Mouse (Mus musculus): ENCODE measurements at regions not wholly inside any gene's neighbourhood (a gene's known extent, or its start where the extent isn't known, plus 50 kb on each side); places are given as distances from the start of the nearest gene placed in this dataset.

DNA sequence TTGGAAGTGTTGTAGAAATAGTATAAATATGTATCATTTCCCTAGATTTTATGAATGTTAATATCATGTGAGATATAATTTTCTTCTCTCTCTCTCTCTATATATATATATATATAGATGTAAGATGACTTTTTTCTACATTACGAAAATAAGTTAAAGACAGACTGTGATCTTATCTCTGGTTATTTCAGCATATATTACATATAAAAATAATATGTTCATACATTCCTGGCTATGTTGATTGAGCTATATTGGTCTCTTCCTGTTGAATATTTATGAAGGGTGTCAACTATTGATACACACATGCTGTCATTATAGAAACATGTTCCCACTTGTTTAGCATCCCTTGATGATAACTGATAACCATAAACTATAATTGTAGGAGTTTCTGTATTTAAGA lies 793.2 kb upstream of the Fat3 start:
- DNase-seq: no peak

DNA sequence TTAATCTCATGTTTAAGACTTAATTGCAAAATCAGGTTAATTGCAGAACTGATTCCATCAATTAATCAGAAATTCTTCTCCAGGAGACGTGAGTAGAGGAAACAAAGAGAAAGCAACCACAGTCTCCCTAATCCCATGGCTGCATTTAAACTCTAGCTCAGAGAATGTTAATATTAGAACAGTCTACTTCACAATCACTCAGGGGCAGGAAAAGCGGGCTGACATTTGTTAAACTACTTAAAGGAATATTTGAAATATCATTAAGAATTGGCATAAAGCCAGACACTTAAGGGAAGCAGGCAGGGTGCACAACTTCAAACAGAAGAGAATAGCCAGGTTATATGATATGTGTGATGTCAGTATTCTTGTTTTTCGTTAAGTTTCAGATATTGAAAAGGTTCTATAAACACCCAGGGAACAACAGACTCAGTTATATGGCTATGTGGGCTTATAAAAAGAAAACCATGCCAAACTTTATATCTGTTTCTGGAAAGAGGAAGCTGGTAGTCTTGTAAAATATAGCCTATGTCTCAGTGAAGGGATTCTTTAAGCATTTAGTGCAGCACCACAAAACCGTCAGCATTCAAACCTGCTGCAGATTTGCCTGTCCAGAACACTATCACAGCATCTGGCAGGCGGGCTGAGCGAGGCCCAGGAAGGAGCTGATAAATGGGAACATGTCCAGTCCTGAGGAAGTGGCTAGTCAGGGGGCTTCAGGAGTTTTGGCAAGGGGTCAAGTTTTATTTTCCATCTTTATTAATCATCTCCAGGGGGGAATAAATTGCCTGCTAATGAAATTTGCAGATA lies 787.9 kb upstream of the Fat3 start:
- DNase-seq: no peak

DNA sequence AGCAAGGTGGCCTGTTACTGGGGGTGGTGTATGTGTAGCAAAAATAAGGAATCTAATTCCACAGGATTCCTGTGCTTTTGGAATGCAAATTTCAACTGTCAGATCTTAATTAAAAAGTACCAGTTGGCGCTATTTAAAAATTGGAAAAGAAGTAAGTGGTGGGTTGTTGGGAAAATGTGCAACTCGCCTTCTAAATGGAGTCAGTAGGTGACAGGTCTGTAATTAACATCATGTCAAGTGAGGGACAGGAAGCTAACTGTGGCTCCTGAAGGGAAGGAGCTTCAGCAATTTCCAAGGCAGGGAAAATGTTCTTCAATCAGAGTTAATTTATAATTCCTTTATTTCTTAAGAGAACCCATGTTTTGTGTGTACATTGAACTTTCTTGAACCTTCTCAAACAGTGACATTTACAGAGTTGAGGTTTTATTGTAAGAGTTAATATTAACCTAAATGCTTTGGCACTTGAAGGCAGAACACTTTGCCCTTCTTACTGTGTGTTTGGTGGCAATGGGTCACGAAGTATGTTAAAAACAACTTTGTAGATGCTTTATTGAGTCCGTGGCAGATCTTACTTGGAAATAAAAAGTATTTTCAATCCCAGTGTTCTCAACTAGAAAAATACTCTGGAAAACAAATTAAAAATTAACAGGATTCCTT lies 778.4 kb upstream of the Fat3 start:
- DNase-seq: no peak

DNA sequence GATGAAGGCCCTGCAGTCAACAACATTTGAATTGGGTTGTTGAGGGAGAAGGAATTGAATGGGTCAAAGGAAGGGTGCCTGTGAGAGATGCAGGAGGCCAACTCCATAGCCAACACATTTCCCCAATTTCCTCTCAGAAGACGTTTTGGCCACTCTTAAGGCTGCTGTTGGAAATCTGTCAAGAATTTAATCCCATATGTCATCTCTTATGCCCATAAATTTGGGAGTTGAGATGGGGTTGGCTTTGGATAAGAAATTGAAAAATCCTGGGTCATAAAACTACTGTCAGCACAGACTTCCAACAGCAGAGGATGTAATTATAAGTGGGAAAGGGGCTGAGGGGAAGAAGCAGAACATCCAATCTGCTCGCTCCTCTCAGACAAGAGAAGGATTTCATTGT lies 771.5 kb upstream of the Fat3 start:
- DNase-seq: no peak

DNA sequence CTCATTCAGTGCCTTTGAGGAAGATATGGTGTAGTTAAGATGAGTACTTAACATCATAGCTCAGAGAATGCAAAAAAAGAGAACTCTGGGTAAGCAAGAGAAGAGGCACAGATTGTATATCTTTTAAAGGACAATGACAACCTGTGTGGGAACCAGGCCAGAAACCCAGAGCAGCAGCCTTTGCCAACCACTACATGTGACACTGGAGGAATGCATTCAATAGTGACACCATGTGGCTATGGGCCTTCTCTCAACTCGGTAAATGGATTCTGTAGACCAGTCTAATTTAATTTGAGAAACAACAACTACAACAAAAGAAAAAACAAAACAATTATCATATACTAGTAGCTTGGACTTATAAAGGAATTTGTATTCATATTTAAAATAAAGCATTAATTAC lies 768.5 kb upstream of the Fat3 start:
- DNase-seq: no peak

DNA sequence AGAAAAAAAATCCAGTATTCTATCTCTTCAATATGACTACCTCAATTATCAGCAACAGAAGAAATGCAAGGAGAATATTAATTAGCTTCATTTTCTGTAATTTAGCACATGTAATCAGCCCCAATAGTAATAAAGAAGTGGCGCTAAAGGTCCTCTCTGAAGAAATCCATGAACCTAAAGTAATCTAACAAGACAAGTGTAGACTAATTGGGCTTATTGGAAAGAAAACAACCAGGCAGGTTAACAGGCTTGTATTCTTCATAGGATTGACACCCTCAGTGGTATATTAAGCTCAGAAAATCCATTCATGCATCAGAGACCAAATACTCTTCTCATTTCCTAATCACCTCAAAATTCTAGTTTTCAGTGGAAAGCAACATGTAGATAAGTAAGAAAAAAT lies 756.1 kb upstream of the Fat3 start:
- DNase-seq: no peak

DNA sequence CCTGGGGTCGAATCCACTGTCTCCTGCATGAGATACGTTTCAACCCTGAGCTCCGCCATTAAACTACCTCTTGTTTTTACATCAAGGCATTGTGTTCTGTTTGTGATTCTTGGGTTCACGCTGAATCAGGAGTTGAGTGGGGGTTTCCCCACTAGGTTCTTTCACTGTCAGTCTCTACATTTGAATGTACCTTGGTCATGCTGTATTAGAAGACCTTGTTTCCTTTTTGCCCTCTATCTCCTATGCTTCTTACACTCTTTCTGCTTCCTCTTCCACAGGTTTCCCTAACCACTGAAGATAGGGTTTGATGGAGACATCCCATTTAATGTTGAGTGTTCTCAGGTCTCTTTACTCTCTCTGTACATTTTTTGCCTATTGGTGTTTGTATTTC lies 726.0 kb upstream of the Fat3 start:
- no peak for DNase-seq

DNA sequence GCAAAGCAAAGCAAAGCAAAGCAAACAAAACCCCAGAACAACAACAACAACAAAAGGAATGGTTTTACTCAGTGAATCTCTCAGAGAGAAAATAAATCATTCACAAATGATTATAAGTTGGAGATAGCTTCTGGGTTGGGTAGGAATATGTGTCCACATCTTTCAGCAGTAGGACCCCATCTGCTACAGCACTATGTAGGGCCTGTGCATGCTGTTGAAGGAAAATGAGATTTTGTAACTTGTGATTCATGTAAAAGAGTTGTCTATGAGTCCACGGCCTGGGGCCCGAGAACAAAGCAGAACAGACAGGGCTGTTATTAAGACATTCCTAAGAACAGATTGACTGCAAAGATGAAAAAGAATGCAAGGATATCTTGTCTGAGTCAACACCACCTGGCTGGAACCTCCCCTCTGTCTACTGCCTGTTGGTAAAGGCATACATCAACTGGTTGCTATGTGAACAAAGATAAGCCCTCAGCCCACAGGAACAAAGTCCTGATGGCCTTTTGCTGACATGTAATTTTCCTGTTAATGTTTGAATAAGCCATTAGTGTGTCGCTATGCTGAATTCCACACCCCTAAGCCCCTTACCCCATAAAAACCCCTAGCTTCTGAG lies 725.5 kb upstream of the Fat3 start:
- no peak for DNase-seq

DNA sequence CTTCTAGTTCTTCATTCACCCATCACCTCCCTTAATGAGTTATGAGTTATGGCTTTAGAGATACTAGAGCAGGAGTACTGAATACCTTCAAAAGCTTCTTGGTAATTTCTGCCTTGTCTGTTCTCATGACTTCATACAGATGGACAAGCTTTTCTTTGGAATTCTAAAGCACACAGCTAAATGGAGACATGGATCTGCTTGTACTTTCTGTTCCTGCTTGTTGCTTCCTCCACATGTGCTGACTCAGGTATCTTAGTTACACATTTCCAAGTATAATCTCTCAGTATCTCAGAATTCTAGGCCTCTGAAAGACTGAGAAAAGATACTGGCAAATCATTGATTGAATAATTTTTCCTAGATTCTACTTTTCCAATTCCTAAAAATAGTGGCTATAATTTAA lies 694.3 kb upstream of the Fat3 start:
- no peak for DNase-seq

DNA sequence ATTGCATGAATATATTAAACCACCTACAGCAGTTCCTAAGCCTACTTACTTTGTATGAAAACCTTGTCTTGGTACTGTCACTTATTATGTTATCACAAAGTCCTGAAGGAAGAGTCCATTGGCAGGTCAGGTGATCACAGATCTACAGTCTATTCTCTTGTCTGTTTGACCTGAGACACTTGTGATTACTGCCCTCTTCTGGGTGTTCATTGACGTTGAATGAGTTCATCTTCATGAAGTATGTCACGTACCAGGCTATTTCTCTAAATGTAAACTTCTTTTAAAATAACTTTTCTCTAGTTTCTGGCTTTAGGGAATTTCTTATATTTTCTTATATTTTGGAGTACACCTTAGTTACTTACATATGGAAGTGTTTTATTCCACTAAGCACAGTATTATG lies 688.5 kb upstream of the Fat3 start:
- no peak for DNase-seq

DNA sequence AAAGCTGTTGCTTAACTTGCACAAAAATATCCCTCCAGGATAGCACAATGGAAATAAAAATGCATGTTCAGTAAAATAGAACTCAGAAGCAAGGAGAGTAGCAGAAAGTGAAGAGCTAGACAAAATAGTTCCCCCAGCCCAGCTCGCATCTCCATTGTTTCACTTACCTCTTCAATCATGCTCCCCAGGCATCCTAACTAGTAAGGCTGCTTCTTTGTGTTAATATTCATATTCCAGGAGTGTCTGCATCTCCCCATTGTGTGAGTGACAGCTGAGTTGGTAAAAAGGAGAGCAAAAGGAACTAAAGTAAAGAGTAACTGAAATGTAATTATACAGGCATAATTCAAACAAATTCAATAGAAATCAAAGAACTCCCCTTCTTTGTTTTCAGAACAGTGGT lies 667.1 kb upstream of the Fat3 start:
- DNase-seq: no peak

DNA sequence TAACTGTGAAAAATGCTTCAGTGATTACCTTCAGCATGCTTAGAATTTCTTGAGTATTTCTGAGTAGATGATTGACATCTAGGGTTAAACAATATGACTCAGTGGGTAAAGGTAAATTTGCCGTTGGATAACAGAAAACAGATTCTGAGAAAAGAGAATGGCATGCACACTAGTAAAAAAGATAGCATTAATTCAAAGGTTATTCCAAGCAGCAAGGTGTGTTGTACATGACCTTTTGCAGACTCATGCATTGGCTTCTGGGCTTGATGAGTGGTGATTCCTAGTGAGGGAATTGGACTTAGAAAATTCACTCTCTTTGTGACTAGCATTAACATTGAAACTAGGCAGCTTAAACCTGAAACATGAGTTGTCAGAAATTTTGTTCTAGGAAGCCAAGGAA lies 665.2 kb upstream of the Fat3 start:
- DNase-seq: no peak

DNA sequence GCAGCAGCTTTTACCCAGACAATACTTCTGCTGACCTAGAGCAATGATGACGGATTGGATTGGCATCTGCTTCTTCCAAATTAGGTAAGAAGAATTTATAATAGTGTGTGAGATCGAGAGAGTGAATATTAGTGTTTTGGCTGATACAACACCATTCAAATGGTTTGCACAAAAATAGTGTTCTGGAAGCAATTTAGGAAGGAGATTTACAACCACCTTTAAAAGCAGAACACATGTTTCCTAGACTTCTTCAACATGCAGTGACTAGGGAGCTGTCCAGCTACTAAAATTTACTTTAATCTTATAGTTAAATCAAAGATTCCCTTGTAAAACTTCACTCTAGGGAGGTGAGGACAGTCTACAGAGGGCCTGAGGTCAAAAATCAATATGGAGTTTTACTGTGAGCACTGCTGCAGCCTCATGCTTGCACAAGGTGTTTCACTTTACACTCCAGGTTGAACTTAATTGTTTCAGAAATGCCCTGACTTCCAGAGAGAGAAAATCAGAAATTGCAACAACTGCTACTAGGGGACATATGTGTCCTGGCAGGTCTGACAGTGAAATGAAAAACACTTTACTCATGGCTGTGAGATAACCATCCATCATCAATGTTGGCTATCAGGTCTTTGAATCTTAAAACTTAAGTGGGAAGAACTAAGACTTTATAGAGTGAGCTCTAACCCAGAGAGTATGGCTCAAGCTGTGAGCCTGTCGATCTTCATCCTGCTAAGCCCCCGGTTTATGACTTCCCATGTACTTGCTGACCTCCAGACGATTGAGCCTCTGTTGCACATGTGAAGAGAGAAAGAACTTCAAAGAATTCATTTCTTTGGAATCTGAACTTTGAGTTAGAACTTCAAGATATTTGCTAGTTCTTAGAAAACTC lies 657.6 kb upstream of the Fat3 start:
- no peak for DNase-seq

DNA sequence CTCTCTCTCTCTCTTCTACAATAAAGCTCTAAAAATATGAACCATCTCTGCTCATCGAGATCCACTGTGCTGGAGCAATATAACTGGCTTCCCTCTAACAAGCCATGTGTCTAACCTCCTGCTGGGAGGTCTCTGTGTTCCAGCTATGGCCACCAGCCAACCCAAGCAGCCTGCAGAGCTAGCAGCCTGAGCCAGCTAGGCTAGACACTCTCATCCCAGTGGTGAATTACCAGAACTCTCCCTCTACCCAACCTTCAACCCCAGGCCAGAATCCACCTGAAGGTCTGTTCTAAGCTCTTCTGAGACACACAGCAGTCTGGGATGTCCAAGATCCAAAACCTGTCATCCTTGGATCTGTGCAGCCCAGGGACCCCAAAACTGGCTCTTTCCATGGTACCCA lies 651.3 kb upstream of the Fat3 start:
- peak; percentile 3 for DNase-seq

DNA sequence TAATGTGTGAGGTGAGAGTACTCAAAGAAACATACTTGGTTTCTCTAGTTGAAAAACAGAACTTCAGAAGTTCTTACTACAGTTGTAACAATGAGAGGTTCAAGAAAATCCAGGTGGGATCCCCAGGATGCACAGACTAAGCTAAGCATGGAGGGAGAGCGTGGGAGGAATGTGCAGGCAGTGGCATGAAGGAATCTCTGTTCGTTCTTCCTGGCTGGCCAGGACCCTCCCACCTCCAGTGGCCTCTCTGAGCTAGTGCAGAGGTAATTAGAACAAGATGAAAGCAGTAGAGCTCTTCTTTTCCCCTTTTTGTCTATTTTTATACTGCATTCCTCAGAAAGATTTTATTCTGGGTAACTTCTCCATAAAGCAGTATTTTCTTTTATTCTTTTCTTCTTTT lies 648.3 kb upstream of the Fat3 start:
- no peak for DNase-seq
